Mouse (Mus musculus) lung, postnatal 10 days (tissue): ENCODE data around the gene Rhbdd3.
A peak's percentile ranks its signal among the peaks of the same experiment; 100 is the strongest.
"Not testable (repeated sequence)": the region's sequence is repeated elsewhere in the genome, so short reads cannot be mapped to it uniquely, and the experiment has no call there.

ENCODE experiments used
- DNase-seq: peaks from one replicate; pipeline ENCODE4 v3.0.0; 2021

Gene Rhbdd3

DNA sequence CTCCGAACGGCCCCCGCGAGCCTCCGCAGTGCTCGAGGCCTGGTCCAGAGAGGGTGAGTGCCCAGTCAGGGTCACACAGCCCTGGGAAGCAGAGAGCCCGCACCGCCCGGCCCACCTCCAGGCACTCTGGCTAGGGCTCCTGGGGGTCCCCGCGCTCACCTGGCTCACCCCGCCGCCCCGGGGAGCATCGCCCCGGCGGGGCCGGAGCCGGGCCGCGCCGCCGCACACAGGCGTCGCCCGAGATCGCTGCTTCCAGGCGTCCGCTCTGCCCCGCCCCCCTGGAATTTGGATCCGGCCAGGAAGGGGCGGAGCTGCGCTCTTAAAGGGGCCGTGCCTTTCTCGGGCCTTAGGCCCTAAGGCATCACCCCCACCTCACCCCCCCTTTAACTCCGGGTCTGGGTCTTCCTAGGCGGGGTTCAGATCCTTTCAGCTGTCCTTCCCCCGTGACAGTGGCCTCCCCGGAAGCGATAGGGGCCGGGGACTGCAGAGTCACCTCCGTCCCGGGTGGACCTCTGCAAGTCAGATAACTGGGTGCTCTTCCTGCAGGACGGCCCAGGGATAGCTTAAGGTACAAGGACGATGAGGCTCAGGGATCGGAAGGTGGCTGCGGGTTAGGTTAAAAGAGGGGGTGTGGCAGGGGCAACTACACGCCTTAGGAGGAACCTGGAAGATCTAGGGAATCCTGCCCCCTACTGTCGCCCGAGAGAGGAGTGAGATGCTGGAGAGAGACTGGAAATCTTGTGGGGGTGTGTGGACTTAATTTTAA lies 33.5 kb upstream of the Rhbdd3 start, which contains the start of gene Gas2l1:
Gene Gas2l1, minus strand, starts transcription at position 272 of the 766 bp plus-strand sequence.
- DNase-seq: peak; percentile 95

DNA sequence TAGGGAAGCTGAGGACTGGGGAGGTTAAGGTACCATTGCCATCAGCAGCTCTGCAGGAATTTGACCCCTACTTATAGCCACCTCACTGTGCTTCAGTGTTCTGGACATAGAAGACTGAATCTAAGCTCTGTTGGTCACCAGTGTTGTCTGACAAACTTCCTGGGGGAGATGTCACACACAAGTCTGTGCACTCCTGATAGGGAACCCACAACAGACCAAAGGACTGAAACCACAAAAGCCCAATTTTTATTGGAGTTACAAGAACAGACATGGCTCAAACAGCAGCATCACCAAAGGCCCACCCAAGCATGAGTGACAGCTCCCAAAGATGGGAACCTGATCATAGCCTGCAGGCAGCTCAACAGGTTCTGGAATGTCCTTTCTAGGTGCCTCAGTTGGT lies 31.7 kb upstream of the Rhbdd3 start:
- no peak for DNase-seq

- DNase-seq: peak; percentile 47
Measured at GRCm38 (mm10) chr11:5068126-5068971, 30.4 kb upstream of the Rhbdd3 start.

DNA sequence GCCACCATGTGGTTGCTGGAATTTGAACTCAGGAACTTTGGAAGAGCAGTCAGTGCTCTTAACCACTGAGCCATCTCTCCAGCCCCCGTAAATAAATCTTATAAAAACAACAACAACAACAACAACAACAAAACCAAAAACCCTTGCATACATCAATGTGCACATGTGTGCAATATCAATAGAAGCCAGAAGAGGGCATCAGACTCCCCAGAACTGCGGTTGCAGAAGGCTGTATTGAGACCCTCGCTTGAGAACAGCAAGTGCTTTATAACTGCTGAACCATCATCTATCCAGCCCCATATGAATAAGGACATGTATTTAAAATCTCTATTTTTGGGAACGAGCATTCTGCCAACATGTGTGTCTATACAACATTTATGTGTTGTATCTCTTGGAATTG lies 23.8 kb upstream of the Rhbdd3 start:
- peak; percentile 52 for DNase-seq

GRCm38 (mm10) chr11:5075760-5076159 lies 23.0 kb upstream of the Rhbdd3 start:
- DNase-seq: no peak

DNA sequence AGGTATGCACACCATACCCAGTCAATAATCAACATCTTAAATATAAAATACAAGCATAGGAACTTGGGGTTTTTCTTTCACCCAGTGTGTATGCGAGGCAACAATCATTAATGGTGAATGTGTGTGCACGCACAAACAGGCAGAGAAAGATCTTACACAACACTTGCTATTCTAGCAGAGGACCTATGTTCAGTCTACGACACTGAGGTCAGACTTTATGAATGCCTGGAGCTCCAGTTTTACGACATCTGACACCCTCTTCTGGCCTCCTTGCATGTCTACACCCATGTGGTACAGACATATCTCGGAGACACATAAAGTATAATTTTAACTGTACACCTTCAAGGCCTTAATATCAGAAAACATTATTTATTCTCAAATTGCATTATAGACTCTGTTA lies 21.9 kb upstream of the Rhbdd3 start:
- not testable (repeated sequence) for DNase-seq

DNA sequence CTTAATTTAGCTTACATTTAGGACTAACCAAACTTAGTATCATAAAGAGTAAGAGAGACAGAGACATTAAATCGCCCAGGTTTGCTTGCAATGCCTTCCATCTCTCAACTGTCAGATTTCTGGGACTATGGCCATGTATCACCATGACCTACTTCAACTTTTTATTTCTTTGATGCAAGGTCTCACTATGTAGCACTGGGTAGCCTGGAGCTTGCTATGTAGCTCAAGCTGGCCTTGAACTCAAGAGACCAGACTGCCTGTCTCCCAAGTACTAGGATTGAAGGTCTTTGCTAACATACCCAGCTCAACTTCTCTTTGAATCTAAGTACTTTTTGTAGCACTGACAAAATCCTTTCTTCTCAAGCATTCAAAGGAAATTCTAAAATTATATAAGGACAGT lies 9.6 kb upstream of the Rhbdd3 start:
- DNase-seq: no peak

- no peak for DNase-seq
Measured at GRCm38 (mm10) chr11:5091706-5092105, 7.0 kb upstream of the Rhbdd3 start.

GRCm38 (mm10) chr11:5095877-5096276 lies 2.8 kb upstream of the Rhbdd3 start:
- DNase-seq: no peak

- no peak for DNase-seq
Measured at GRCm38 (mm10) chr11:5096480-5097020, 2.2 kb upstream of the Rhbdd3 start.

- peak; percentile 36 for DNase-seq
Measured at GRCm38 (mm10) chr11:5098035-5098735, 541 bp upstream of the Rhbdd3 start.

- DNase-seq: peak; percentile 93
Measured at GRCm38 (mm10) chr11:5099576-5100183, 954 bp downstream of the Rhbdd3 start.

DNA sequence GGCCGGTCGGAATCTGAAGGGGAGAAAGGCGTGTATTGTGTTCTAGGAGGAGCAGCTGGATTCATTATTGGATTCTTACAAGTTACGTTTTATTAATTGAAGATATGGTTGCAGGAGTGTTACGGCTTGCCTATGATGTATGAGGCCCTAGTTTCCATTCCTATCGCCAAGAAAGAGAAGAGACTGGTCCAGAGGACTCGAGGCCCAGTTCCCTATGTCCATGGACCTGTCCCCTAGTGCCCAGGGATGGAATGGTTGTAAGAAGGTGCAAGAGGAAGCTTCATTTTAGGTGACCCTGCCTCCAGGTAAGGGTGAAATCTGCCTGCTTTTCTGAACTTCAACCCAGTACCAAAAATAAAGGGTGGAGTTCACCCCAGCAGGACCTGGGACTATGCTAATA lies 1.6 kb downstream of the Rhbdd3 start:
- peak; percentile 13 for DNase-seq

GRCm38 (mm10) chr11:5100801-5101200 lies 2.1 kb downstream of the Rhbdd3 start:
- no peak for DNase-seq

DNA sequence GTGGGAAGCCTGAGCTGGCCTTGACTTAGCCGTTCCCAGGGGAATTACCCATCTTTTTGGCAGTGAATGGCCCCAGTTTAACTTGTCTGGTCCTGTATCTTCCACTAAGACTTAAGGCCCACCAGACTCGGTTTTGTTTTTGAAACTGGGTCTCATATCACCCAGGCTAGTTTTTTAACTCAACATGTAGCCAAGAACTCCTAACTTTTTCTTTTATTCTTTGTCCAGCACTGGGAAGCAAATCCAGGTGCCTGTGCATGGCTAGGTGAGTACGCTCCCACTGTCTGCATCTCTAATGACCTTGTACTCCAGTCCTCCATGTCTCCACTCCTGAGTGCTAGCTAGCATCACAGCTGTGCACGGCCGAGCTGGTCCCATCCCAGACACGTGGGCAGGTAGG lies 2.9 kb downstream of the Rhbdd3 start:
- no peak for DNase-seq

DNA sequence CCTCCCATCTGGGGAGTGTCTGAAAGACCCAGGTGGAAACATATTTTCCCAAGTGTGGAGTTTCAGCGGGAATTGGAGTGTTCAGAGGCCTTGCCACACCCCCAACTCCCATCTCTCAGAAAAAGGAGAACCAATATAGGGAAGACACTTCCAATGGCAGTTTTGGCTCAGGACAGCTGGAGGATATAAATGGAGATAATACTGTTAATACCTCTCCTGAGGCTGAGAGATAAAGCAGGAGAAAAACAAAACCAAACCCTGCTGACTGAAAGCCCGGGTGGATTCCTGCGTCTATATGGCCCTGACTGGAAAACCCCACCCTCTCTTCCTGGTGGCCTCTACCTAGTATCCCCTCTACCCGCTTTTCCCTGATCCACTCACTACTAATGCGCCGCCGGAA lies 3.7 kb downstream of the Rhbdd3 start:
- no peak for DNase-seq

DNA sequence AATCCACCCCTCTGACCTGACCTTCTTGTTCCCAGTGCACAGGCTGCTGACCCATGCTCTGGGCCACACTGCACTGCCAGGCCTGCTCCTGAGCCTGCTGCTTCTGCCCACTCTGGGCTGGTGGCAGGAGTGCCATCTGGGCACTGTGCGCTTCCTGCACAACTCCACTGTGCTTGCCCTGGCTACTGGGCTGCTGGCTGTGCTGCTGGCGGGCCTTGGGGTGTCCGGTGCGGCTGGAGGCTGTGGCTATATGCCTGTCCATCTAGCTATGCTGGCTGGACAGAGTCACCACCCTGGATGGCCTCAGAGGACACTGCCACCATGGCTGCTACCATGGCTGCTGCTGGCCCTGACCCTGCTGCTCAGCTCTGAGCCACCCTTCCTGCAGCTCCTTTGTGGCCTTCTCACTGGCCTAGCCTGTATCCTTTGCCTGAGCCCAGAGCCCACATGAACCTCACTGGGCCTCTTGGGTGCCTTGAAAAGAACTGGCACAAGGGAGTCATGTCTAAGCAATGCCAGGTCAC lies 5.3 kb downstream of the Rhbdd3 start:
- no peak for DNase-seq

DNA sequence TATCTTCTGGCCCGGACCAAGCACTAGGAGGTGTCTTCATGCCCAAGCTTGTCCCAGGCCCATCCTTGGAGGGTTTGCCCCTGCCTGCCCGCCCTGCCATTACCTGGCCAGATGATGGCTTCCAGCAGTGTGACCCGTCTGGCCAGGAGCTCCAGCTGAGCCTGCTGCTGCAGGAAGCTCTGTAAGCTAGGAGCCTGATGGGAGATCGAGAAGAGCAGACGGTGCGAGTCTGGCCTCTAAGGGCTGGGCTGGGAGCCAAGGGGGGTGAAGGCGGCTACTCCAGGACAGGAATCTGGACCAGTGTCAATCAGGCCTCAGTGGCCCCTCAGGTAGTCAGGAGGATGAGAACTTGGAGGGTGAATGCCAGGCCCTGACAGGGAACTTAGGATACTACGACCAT lies 10.7 kb downstream of the Rhbdd3 start:
- DNase-seq: no peak

DNA sequence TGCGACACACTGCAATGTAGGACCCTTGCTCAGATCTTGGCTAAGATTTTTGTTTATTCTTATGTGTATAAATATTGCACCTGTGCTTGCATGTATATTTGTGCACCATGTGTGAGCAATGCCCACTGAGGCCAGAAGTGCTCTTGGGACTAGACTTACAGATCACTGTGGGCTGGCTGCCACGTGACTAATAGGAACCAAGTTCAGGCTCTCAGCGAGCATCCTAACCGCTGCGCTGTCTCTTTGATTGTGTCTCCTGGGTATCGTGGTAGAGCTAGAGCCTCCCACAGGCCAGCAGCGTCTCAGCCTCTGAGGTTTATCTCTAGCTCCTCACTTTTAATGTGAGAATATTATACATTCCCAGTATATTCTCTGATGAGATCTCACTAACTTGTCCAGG lies 14.9 kb downstream of the Rhbdd3 start:
- DNase-seq: no peak

DNA sequence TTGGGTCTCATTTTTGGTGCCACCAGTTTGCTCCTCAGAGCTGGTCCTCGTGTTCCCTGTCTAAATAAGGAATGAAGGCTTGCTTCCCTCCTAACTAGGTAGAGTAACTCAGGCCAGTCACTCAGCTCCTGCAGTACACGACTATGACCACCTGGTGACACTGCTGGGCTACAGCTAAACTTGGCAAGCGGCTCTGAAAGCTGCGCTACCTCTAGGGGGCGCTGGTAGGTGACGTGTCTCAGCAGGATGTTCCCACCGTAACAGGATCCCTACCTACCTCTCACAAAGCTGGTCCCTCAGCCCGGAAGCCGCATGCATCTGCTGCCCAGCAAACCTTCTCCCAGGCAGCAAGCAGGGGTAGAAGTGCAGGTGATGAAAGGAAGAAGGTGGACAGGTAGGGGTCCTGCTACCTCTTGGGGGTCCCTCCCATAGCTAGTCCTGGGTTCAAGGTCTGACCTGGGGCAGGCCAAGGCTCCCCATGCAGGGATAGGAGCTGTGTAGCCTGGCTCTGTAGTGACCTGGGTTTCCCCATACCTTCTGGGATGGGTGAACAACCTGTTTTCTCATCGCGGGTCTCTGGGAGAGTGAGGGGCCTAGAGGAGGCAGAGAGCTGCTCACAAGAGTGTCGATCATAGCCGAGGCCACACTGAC lies 16.3 kb downstream of the Rhbdd3 start:
- DNase-seq: peak; percentile 92

- DNase-seq: no peak
Measured at GRCm38 (mm10) chr11:5125713-5126112, 27.0 kb downstream of the Rhbdd3 start.

GRCm38 (mm10) chr11:5129035-5129480 lies 30.3 kb downstream of the Rhbdd3 start:
- no peak for DNase-seq
